Mouse (Mus musculus) ES-Bruce4 (cell line): ENCODE results near the gene Sdf4.

Source experiments
- CTCF ChIP-seq: IDR thresholded peaks from one replicate; pipeline ENCODE4 v1.8.1; 2011; ENCODE audit warnings: low read depth, low read length
- EP300 ChIP-seq: IDR thresholded peaks from 2 replicates; pipeline ENCODE4 v1.6.1; 2011; ENCODE audit warnings: low read depth, low read length; ENCODE audit not compliant: insufficient read depth
- POLR2A ChIP-seq: IDR thresholded peaks from one replicate; pipeline ENCODE4 v1.8.1; 2011; ENCODE audit warnings: low read length; ENCODE audit not compliant: insufficient read depth

DNA sequence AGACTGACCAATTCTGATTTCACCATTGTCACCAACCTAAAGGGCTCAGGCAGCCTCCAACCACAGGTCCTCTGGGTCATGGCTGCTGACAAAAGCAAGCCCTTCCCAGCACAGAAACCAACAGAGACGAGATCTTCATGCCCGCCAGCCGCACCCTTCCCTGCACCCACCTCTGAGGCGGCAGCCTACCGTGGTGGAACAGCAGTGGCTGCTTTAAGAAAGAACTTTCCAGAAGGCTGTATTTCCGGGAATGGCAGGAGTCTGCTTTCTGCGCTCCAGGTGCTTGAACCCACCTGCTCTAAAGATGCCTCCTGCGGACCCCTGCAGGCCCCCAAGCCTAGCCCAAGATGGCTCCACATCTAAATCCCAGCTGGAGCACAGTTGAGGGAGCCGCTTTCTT lies 66.2 kb downstream of the Sdf4 start:
- TF ChIP-seq POLR2A (no peak), CTCF (no peak), EP300 (no peak)
